ENCODE assay signal across 8 mouse cellular contexts in the genomic region with DNA sequence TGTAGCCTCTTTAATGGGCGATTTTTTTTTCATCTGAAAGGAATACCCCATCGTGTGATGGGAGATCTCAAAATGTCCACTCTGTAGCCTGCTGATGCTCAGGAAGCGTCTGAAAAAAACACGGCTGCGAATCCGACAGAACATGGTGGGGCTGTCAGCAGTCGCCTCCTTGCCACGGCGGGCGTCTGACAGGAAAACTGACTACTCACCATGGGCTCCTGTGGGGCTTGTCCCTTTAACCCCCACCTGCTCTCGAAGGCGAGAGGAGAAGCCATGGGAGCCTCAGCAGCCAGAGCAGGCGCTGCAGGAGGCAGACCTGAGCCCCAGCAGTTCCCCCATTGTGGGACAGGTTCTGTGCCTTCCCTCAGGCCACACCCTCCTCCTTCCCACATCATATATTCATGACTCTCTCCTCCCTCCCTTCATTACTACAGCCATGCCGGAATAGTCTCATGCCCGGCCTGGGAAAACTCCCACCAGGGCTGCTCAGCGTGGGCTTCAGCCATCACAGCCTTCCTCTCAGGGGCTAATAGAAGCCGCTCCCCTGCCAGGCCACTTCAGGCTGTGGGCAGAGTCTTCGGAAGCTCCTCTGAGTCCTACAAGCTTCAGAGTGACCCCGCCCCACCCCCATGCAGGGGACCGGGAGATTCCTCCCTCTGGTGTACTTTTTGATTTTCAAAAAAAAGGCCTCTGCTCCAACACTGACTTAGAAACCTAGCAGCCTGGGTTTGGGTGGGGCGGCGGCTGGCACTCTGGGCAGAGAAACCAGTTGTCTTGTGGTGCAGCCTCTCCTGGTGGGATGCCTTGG. TPM values are rescaled to one million over a fixed set of nuclear protein-coding genes. Genes with fewer than 3 reads are reported as not detected.
DNase-seq lines count a peak whose midpoint lies in the region; ATAC-seq lines count a peak whose summit lies in the region.

No protein-coding gene starts in this region.

- peak overlapping the region; percentile 72 for H3K4me2 ChIP-seq in forebrain, embryonic 16.5 days (ENCODE audit: low read length)
- H3K4me2 ChIP-seq in midbrain, embryonic 11.5 days, result peak overlapping the region; percentile 47

- 0 out of 2 replicates have a peak overlapping the region, but pooled peaks have one; percentile 38 for H3K27ac ChIP-seq in heart, embryonic 10.5 days
- peak overlapping the region; percentile 96 for H3K27ac ChIP-seq in forebrain, embryonic 16.5 days (ENCODE audit: low read length)
- peak overlapping the region; percentile 25; the same call in 1 of the 2 replicates for H3K27ac ChIP-seq in midbrain, embryonic 11.5 days (ENCODE audit: low read depth, low read length)

- no peak for DNase-seq in heart, embryonic 10.5 days (ENCODE audit: low spot score)
- DNase-seq in heart, adult 8-10 months (ENCODE audit: low spot score), result no peak
- peak; percentile 75 for DNase-seq in brain, adult 2 months (ENCODE audit: low read depth, low spot score)
- peak; percentile 87 for DNase-seq in midbrain, embryonic 11.5 days (ENCODE audit: low spot score, missing footprints)
- DNase-seq in MN1 (ENCODE audit: low spot score), result no peak
- no peak for DNase-seq in urinary bladder, adult 18-20 months (ENCODE audit: low spot score in 2 of 2)

- H3K36me3 ChIP-seq in heart, embryonic 10.5 days, result no peaks in the 10 kb centered on the region; the same call in 1 of the 2 replicates
- H3K36me3 ChIP-seq in forebrain, embryonic 16.5 days (ENCODE audit: control insufficient read depth, insufficient read depth), result no peaks in the 10 kb centered on the region
- no peaks in the 10 kb centered on the region for H3K36me3 ChIP-seq in midbrain, embryonic 11.5 days (ENCODE audit: control insufficient read depth, insufficient read depth, low read length)

- peaks cover 16% of the 10 kb centered on the region for H3K4me1 ChIP-seq in heart, embryonic 10.5 days
- peaks cover 21% of the 10 kb centered on the region for H3K4me1 ChIP-seq in forebrain, embryonic 16.5 days (replicated peaks; ENCODE audit: control insufficient read depth, insufficient read depth, low read length)
- peaks cover 8% of the 10 kb centered on the region; the same call in 1 of the 2 replicates for H3K4me1 ChIP-seq in midbrain, embryonic 11.5 days (ENCODE audit: control insufficient read depth, insufficient read depth, low read length)

- peak; percentile 24; the same call in 1 of the 2 replicates for ATAC-seq in forebrain, embryonic 16.5 days
- ATAC-seq in midbrain, embryonic 11.5 days (ENCODE audit: low FRiP score), result peak; percentile 57
- ATAC-seq in granulocyte monocyte progenitor cell, adult 5-6 weeks (replicated peaks; ENCODE audit: poor library complexity, severe bottlenecking), result no peak

- peak overlapping the region; percentile 66 for H3K9ac ChIP-seq in forebrain, embryonic 16.5 days (replicated peaks; ENCODE audit: low read depth, low read length)
- H3K9ac ChIP-seq in midbrain, embryonic 11.5 days (ENCODE audit: low read length), result peak overlapping the region; percentile 36; the same call in 1 of the 2 replicates

- no peaks in the 10 kb centered on the region for H3K27me3 ChIP-seq in heart, embryonic 10.5 days (ENCODE audit: insufficient read depth, poor library complexity, severe bottlenecking)
- no peaks in the 10 kb centered on the region for H3K27me3 ChIP-seq in forebrain, embryonic 16.5 days (replicated peaks; ENCODE audit: control insufficient read depth, insufficient read depth, low read length)
- H3K27me3 ChIP-seq in midbrain, embryonic 11.5 days (ENCODE audit: control insufficient read depth, insufficient read depth, low read length), result no peaks in the 10 kb centered on the region

- H3K9me3 ChIP-seq in heart, embryonic 10.5 days, result no peaks in the 10 kb centered on the region
- no peaks in the 10 kb centered on the region for H3K9me3 ChIP-seq in forebrain, embryonic 16.5 days (ENCODE audit: control insufficient read depth, low read length)
- no peaks in the 10 kb centered on the region for H3K9me3 ChIP-seq in midbrain, embryonic 11.5 days (ENCODE audit: control insufficient read depth, low read length)

- 28% methylated on average over 22 of the region's 22 CpGs for WGBS in heart, embryonic 10.5 days
- 26% methylated on average over 22 of the region's 22 CpGs for WGBS in forebrain, embryonic 16.5 days
- 25% methylated on average over 22 of the region's 22 CpGs for WGBS in midbrain, embryonic 11.5 days

- peak overlapping the region; percentile 46 for H3K4me3 ChIP-seq in heart, embryonic 10.5 days
- peak overlapping the region; percentile 73 for H3K4me3 ChIP-seq in forebrain, embryonic 16.5 days (replicated peaks; ENCODE audit: low read length)
- H3K4me3 ChIP-seq in midbrain, embryonic 11.5 days (ENCODE audit: low read depth, low read length), result peak overlapping the region; percentile 40

RNA-seq across cellular contexts. Expression of gene Pebp1, which starts 44.5 kb away (rescaled TPM):
- polyA plus RNA-seq in heart, embryonic 10.5 days (2016; fragmentation: Nextera tagmentation; extraction: Ambion mirVana), result 614 and 687 TPM in 2 replicates
- total RNA-seq in heart, adult 8-10 months (2022), result 100 to 1,000 TPM; 440 to 578 (median 532) TPM
- polyA plus RNA-seq in forebrain, embryonic 16.5 days (2015; fragmentation: Nextera tagmentation; extraction: Ambion mirVana), result 1,113 and 1,180 TPM in 2 replicates
- 893 and 966 TPM in 2 replicates for polyA plus RNA-seq in midbrain, embryonic 11.5 days (2014; fragmentation: Nextera tagmentation; extraction: Ambion mirVana)
- total RNA-seq in granulocyte monocyte progenitor cell, adult 5-6 weeks (2014; fragmentation: Nextera tagmentation), result 447 and 515 TPM in 2 replicates
- total RNA-seq in granulocyte monocyte progenitor cell, adult 5-6 weeks (2017), result 170 and 182 TPM in 2 replicates

Comparison
In these comparisons a context has a peak if more than half of its experiments do, and no peak if none do; other contexts are left out.
1. DNase-seq: peak in brain, adult 2 months (single experiment) and midbrain, embryonic 11.5 days (single experiment); none in heart, embryonic 10.5 days (single experiment), heart, adult 8-10 months (single experiment), MN1 (single experiment) and urinary bladder, adult 18-20 months (0 of 2).
2. H3K27ac ChIP-seq: peak in every context shown above with its lines; median percentile 96 in forebrain, embryonic 16.5 days; 38 in heart, embryonic 10.5 days; 25 in midbrain, embryonic 11.5 days.
3. Peak in every context shown above with its lines, with median percentiles within 50 percentile points of each other: H3K4me3 ChIP-seq.